Mouse (Mus musculus): ENCODE measurements around the gene Cox6b1.

DNA sequence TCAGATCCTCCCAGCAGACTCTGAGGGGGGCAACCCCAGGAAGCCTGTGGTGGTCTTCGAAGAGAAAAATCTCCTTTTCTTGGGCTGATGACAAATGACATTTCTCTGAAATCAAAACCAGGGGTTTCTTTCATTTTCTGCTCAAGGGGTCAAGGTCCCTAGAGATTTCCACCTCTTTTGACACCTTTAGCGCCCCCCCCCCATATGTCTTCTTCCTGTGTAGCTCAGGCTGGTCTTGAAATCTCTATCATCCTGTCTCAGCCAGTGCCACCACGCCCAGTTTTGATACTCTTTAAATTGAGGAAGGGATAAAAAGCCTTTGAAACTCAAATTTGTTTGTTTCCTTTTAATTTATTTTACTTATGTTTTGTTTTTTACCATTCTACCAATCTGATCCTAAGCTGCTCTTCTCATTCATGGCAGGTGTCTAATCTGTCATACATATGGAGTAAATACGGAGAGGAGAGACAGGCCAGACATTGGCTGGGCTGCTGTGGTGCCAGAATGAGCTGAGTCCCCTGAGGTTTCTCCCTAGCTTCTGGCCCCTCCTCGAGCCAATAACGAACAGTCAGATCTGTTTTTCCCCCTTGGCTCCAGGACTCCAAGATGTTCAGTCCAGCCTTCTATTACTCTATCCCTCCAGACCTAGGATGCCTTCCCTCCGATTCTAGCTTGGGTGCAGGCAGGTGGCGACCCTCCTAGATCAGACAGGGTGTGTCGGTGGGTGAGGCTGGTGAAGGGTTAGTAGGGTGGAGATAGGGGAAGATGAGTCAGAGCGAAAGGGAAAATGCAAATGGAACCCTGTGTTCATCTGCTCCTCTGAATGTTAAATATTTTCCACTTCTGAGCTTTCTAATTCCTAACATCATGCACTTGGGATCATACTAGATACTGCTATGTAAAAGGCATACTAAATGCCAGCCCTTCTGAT lies 32.1 kb downstream of the Cox6b1 start:
- no peak for TF ChIP-seq CTCF (IDR thresholded peaks at IDR 0.05 in 2 of 3, conservative IDR thresholded peaks at IDR 0.05 in 1 of 3; ENCODE audit: control insufficient read depth in 1 of 3, insufficient read depth in 1 of 3, low read depth in 2 of 3, low read length in 3 of 3, poor library complexity in 1 of 3, severe bottlenecking in 1 of 3)
- 0 out of 2 replicates have a peak, but pooled peaks have one; percentile 23 for TF ChIP-seq MXI1 (IDR thresholded peaks at IDR 0.05; ENCODE audit: low read depth, low read length)
- TF ChIP-seq USF1 (IDR thresholded peaks at IDR 0.05; ENCODE audit: low read depth, low read length) = no peak
- no peak for TF ChIP-seq TCF12 (IDR thresholded peaks at IDR 0.05; ENCODE audit: low read depth, low read length)
- TF ChIP-seq SMC3 (IDR thresholded peaks at IDR 0.05; ENCODE audit: low read depth, low read length) = no peak
- TF ChIP-seq POLR2A (IDR thresholded peaks at IDR 0.05; ENCODE audit: control insufficient read depth in 1 of 2, insufficient read depth in 1 of 2, low read depth in 1 of 2, low read length in 2 of 2, poor library complexity in 1 of 2) = 0 out of 4 replicates have a peak, but pooled peaks of 1 of the 2 experiments have one; percentile 20
- TF ChIP-seq POLR2AphosphoS5 (IDR thresholded peaks at IDR 0.05; ENCODE audit: borderline replicate concordance, low read depth, low read length) = no peak
- no peak; the same call in 1 of the 2 replicates for TF ChIP-seq ZMIZ1 (IDR thresholded peaks at IDR 0.05; ENCODE audit: low read depth, low read length)
- TF ChIP-seq ZKSCAN1 (IDR thresholded peaks at IDR 0.05; ENCODE audit: low read depth, low read length) = no peak
- no peak for TF ChIP-seq HCFC1 (IDR thresholded peaks at IDR 0.05; ENCODE audit: low read depth, low read length)
- TF ChIP-seq POLR2AphosphoS2 (IDR thresholded peaks at IDR 0.05; ENCODE audit: low read length) = no peak
- TF ChIP-seq TBP (IDR thresholded peaks at IDR 0.05; ENCODE audit: low read depth, low read length) = no peak
